Comparison of ENCODE assay signal across 8 mouse cellular contexts in the genomic region with DNA sequence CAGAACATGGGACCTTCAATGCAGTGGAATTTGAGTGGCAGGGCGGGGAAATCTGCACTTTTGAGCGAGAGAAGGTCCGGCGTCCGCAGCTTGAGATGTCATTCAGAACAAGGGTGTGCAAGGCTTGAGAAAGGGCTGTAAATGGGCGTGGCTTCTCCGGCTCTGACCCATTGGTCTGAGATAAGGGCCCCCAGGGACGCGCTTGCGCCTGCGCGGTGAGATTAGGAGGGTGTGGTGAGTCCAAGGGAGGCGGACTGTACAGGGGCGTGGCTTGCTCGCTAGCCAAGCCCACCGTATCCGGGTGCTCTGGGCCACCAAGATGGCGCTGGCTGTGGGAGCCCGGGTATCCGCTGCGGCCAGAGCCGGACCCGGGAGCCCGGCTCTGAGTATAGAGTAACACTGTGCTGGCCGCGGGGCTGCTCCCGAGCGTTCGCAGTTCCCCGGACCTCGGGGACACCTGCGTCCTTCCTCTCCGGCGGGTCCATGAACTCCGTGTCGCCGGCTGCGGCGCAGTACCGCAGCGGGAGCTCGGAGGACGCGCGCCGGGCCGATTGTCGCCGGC. TPM values are rescaled to one million over a fixed set of nuclear protein-coding genes. Genes with fewer than 3 reads are reported as not detected.
A peak's percentile ranks its signal among the peaks of the same experiment; 100 is the strongest.
DNase-seq lines count a peak whose midpoint lies in the region; ATAC-seq and TF ChIP-seq lines count a peak whose summit lies in the region.

Gene Atg4d, plus strand, starts transcription at position 294 of the 562 bp plus-strand sequence.

- TF ChIP-seq CTCF in lung, adult 2 months (IDR thresholded peaks at IDR 0.05; ENCODE audit: insufficient read depth, low read length): no peak

- peak within 1 kb of the TSS; percentile 82 for H3K4me2 ChIP-seq in forebrain, embryonic 15.5 days (replicated peaks)

- ATAC-seq in forebrain, embryonic 15.5 days (replicated peaks): peak; percentile 97
- ATAC-seq in neutrophil, adult 5-6 weeks (ENCODE audit: extremely low read depth, insufficient number of reproducible peaks, low FRiP score, poor library complexity, severe bottlenecking): peak; percentile 96

- peak within 1 kb of the TSS; percentile 14; the same call in 1 of the 2 replicates for H3K27ac ChIP-seq in ES-E14 (ENCODE audit: insufficient read depth, low read depth, low read length, poor library complexity, severe bottlenecking)
- H3K27ac ChIP-seq in forebrain, embryonic 15.5 days (replicated peaks): peak within 1 kb of the TSS; percentile 70

- WGBS in forebrain, embryonic 15.5 days: under 1% methylated on average over 49 of the region's 49 CpGs
- under 1% methylated on average over 49 of the region's 49 CpGs for WGBS in lung, adult 2 months

- DNase-seq in ES-E14 (ENCODE audit: low read depth, low spot score): peak; percentile 99
- DNase-seq in cerebellum, adult 11-12 months: peak; percentile 100
- DNase-seq in heart, postnatal 25 days (ENCODE audit: low spot score): peak; percentile 99
- DNase-seq in layer of hippocampus, adult 18-20 months (ENCODE audit: low spot score in 2 of 2): peak; percentile 97
- DNase-seq in lung, adult 2 months: peak; percentile 95
- peak; percentile 96 to 97 for DNase-seq in thymus, adult 18-20 months

- peak within 1 kb of the TSS; percentile 86 to 97 for H3K4me3 ChIP-seq in ES-E14 (ENCODE audit: insufficient read depth in 1 of 2, low read depth in 1 of 2, low read length in 2 of 2, poor library complexity in 1 of 2, severe bottlenecking in 1 of 2)
- peak within 1 kb of the TSS; percentile 84 for H3K4me3 ChIP-seq in forebrain, embryonic 15.5 days
- peak within 1 kb of the TSS; percentile 84 for H3K4me3 ChIP-seq in lung, adult 2 months (replicated peaks; ENCODE audit: extremely low read depth, low read depth, low read length)

- TF ChIP-seq POLR2A in lung, adult 2 months (IDR thresholded peaks at IDR 0.05; ENCODE audit: borderline replicate concordance, extremely low read depth, low read depth, low read length): peak; percentile 95

- intact Hi-C loops in heart, postnatal 25 days (cut with DNase I): loop anchor here (2.0 kb wide), 1 partner anchor 22 kb away; the partner anchor contains the start of gene Kri1

- no peaks in the 10 kb centered on the region for H3K9me3 ChIP-seq in ES-E14 (ENCODE audit: control insufficient read depth, insufficient read depth, low read depth, low read length)
- H3K9me3 ChIP-seq in forebrain, embryonic 15.5 days: no peaks in the 10 kb centered on the region

- H3K9ac ChIP-seq in ES-E14 (ENCODE audit: insufficient read depth, low read depth, low read length, poor library complexity, severe bottlenecking): peak within 1 kb of the TSS; percentile 88
- peak within 1 kb of the TSS; percentile 92 for H3K9ac ChIP-seq in forebrain, embryonic 15.5 days (replicated peaks)

- peaks cover 6 to 8% of the 10 kb centered on the region in 2 experiments; a peak in 3 of 4 replicates for H3K4me1 ChIP-seq in ES-E14 (ENCODE audit: control insufficient read depth in 2 of 2, insufficient read depth in 2 of 2, low read length in 2 of 2, poor library complexity in 1 of 2)
- peaks cover 21% of the 10 kb centered on the region for H3K4me1 ChIP-seq in forebrain, embryonic 15.5 days
- no peaks in the 10 kb centered on the region; the same call in 1 of the 2 replicates for H3K4me1 ChIP-seq in lung, adult 2 months (ENCODE audit: control insufficient read depth, insufficient read depth, low read length)

- in situ Hi-C loops in ES-E14 (cut with MboI; ENCODE audit: low sequenced_read_pairs in 2 of 2, unreplicated experiment in 2 of 2): no loop called here

- peaks cover 16% of the 10 kb centered on the region for H3K36me3 ChIP-seq in ES-E14 (ENCODE audit: control insufficient read depth, insufficient read depth, low read length, poor library complexity, severe bottlenecking)
- H3K36me3 ChIP-seq in forebrain, embryonic 15.5 days: peaks cover 28% of the 10 kb centered on the region

- no peaks in the 10 kb centered on the region for H3K27me3 ChIP-seq in forebrain, embryonic 15.5 days

TF ChIP-seq in ES-E14, 5 proteins besides CTCF, POLR2A, EP300 and RAD21:
- TF ChIP-seq ZC3H11A (IDR thresholded peaks at IDR 0.05; ENCODE audit: borderline replicate concordance, low read depth, low read length): no peak
- no peak for TF ChIP-seq HCFC1 (IDR thresholded peaks at IDR 0.05; ENCODE audit: borderline replicate concordance, insufficient read depth, low read length)
- no peak for TF ChIP-seq ZNF384 (IDR thresholded peaks at IDR 0.05; ENCODE audit: low read depth, low read length)
- TF ChIP-seq CHD2 (IDR thresholded peaks at IDR 0.05; ENCODE audit: low read depth, low read length): no peak
- no peak for TF ChIP-seq MAFK (IDR thresholded peaks at IDR 0.05; ENCODE audit: insufficient read depth, low read depth, low read length)

RNA-seq across cellular contexts. Expression of gene Atg4d, which starts in this region (rescaled TPM):
- 23.8 and 32.7 TPM in 2 replicates for total RNA-seq in ES-E14 (2012; rRNA removed)
- polyA plus RNA-seq in forebrain, embryonic 15.5 days (2015; fragmentation: Nextera tagmentation; extraction: Ambion mirVana): 53.1 and 55.0 TPM in 2 replicates
- 10 to 100 TPM; 94.7 to 96.1 TPM for total RNA-seq in heart, postnatal 25 days (2021)
- total RNA-seq in layer of hippocampus, adult 18-20 months (2021): 10 to 100 TPM; 43.6 to 50.9 TPM
- polyA plus RNA-seq in lung, adult 2 months (2012; rRNA removed): 31.9 and 36.8 TPM in 2 replicates
- 18.3 and 31.7 TPM in 2 replicates for total RNA-seq in neutrophil, adult 5-6 weeks (2017)

Comparison
In these comparisons a context has a peak if more than half of its experiments do, and no peak if none do; other contexts are left out.
1. Peak in every context shown above with its lines: DNase-seq, ATAC-seq, H3K4me3 ChIP-seq and H3K27ac ChIP-seq.